Mouse (Mus musculus) neural tube, embryonic 12.5 days (tissue): ENCODE results near the gene Csn1s2b. TPM values are rescaled to one million over a fixed set of nuclear protein-coding genes. Genes with fewer than 3 reads are reported as not detected.
"Not testable (repeated sequence)": the region's sequence is repeated elsewhere in the genome, so short reads cannot be mapped to it uniquely, and the experiment has no call there.

Experiments used
- ATAC-seq: fragments of 200-750 bp; cut with Nextera tagmentation; 2 replicates; pipeline ENCODE4 v1.8.0; 2017; ENCODE audit warnings: low read depth, mild to moderate bottlenecking, moderate TSS enrichment, moderate library complexity; ENCODE audit not compliant: low FRiP score
- H3K27ac ChIP-seq: fragments of 300-500 bp; sonication (generic); 2 replicates; pipeline ENCODE4 v1.5.1; 2016
- H3K27me3 ChIP-seq: fragments of 300-500 bp; sonication (generic); replicated peaks from 2 replicates; pipeline ENCODE4 v1.6.1; 2016; ENCODE audit warnings: mild to moderate bottlenecking
- H3K36me3 ChIP-seq: fragments of 300-500 bp; sonication (generic); 2 replicates; pipeline ENCODE4 v1.6.1; 2016; ENCODE audit warnings: mild to moderate bottlenecking
- H3K4me1 ChIP-seq: fragments of 300-500 bp; sonication (generic); 2 replicates; pipeline ENCODE4 v1.6.1; 2016
- H3K4me2 ChIP-seq: fragments of 300-500 bp; sonication (generic); replicated peaks from 2 replicates; pipeline ENCODE4 v1.6.1; 2016; ENCODE audit warnings: mild to moderate bottlenecking
- H3K4me3 ChIP-seq: fragments of 300-500 bp; sonication (generic); 2 replicates; pipeline ENCODE4 v1.5.1; 2016
- H3K9ac ChIP-seq: fragments of 300-500 bp; sonication (generic); 2 replicates; pipeline ENCODE4 v1.6.1; 2016; ENCODE audit warnings: mild to moderate bottlenecking
- H3K9me3 ChIP-seq: fragments of 300-500 bp; sonication (generic); 2 replicates; pipeline ENCODE4 v1.6.1; 2016; ENCODE audit warnings: mild to moderate bottlenecking
- WGBS: fragments of 180-500 bp; shearing (Covaris S2); methylation state at CpG from one replicate; pipeline ENCODE4 v1.1.7; 2016; 5-methylcytosine and 5-hydroxymethylcytosine counted together
- polyA plus RNA-seq: library from polyadenylated mRNA; unstranded; fragments of >200 nt; fragmentation: Nextera tagmentation; extraction: Ambion mirVana; gene quantifications from 2 replicates; pipeline ENCODE4 v1.2.1, GENCODE M21; 2016

Gene Csn1s2b
- polyA plus RNA-seq: not detected in 2 replicates

DNA sequence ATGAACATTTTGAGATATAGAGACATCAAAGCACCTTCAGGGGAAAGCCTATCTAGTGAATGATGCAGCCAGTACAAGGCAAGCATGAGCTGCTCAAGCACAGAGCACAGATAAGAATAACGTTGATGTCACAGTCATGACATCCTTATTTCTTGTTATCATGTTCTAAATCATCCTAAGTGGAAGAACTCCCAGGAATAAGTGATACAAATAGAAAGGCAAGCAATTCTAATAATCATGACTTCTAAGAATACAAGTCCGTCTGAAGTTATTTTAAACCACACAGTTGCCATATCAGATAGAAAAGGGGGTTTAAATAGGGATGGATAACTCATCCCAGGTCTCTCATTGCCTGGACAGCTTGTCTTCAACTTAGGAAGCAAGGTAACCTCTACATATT, at the start of gene Csn1s2b:
Gene Csn1s2b, plus strand, starts transcription at position 301 of the 400 bp plus-strand sequence.
- Histone ChIP-seq H3K4me2 (no peak within 1 kb of the TSS), H3K27ac (no peak within 1 kb of the TSS), H3K9ac (no peak within 1 kb of the TSS), H3K9me3 (no peaks in the 10 kb centered on the region), H3K4me3 (no peak within 1 kb of the TSS), H3K4me1 (no peaks in the 10 kb centered on the region), H3K36me3 (no peaks in the 10 kb centered on the region), H3K27me3 (no peaks in the 10 kb centered on the region)
- 82% methylated on average over 2 of the region's 2 CpGs for WGBS
- ATAC-seq: no peak

DNA sequence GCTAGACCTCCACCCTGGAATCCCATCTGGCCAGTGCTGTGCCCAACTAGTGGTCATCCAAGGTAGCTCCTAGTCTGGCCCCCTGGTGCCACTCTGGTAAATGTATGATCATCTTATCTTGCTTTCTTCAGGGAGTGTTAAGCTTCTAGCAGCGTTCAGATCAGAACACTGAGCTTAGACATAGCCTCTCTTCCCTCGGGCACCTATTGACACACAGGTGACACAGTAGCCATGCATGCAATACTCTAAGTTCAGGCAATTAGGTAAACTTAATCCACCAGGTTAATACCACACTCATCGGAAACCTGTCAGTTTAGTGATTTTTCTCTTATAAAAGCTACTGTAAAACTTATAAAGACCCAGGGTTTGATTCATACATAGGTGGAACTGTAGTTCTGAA, 43.3 kb upstream of the Csn1s2b start:
- WGBS: 85% methylated on average over 3 of the region's 3 CpGs
- ATAC-seq: no peak
- H3K27me3 ChIP-seq: no peaks in the 10 kb centered on the region

DNA sequence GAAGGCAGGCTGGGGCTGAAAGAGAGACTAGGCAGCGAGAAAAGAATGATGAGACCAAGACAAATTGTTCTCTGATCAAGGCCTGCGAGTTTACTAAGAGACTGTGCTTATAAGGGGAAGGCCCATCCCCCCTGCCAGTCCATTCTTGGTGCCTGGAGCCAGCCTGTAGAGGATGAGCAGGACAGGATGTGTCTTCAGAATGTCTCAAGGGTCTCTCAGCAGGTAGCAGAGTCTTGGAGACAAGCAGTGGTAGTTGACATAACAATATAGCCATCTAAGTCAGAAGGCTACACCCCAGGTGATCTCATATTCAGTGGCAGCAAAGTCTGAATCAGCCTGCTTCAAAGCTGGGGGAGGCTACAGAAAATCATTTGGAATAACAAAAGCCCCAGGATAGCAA, 35.7 kb upstream of the Csn1s2b start:
- 42% methylated on average over 2 of the region's 2 CpGs for WGBS
- H3K9me3 ChIP-seq, H3K27ac ChIP-seq, H3K4me2 ChIP-seq, H3K9ac ChIP-seq, H3K36me3 ChIP-seq, H3K4me1 ChIP-seq, ATAC-seq, H3K4me3 ChIP-seq, H3K27me3 ChIP-seq: not testable (repeated sequence)

More for the DNA sequence above, 43.3 kb upstream of the Csn1s2b start:
- H3K4me2 ChIP-seq: no peak overlapping the region
- no peak overlapping the region for H3K9ac ChIP-seq
- no peaks in the 10 kb centered on the region for H3K36me3 ChIP-seq
- H3K4me3 ChIP-seq: no peak overlapping the region
- no peaks in the 10 kb centered on the region for H3K9me3 ChIP-seq
- H3K4me1 ChIP-seq: no peaks in the 10 kb centered on the region
- H3K27ac ChIP-seq: no peak overlapping the region

DNA sequence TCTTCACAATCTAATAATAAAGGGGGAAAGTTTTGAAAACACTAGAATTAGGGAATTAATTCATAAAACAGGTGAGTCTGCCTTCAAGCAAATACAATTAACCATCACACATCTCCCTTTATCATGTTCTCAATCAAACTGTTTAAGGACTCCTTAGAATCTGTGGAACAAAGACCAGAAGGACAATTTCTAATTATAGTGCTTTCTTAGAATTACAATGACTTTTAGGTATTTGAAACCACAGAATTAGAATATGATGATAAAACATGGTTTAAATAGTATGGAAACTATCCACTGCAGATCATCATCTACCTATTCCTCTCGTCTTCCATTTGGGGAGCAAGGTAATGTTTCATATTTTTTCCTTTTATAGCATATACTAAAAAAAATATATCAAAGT, 33.6 kb upstream of the Csn1s2b start, which contains the start of gene Csn1s2a:
Gene Csn1s2a, plus strand, starts transcription at position 301 of the 400 bp plus-strand sequence.
- H3K27me3 ChIP-seq: no peaks in the 10 kb centered on the region
- no peak within 1 kb of the TSS for H3K4me3 ChIP-seq
- H3K27ac ChIP-seq: no peak within 1 kb of the TSS
- H3K9me3 ChIP-seq: no peaks in the 10 kb centered on the region
- no peaks in the 10 kb centered on the region for H3K36me3 ChIP-seq
- 84% methylated on average over 1 of the region's 1 CpGs for WGBS
- no peak within 1 kb of the TSS for H3K4me2 ChIP-seq
- no peaks in the 10 kb centered on the region for H3K4me1 ChIP-seq
- no peak within 1 kb of the TSS for H3K9ac ChIP-seq
- no peak for ATAC-seq

DNA sequence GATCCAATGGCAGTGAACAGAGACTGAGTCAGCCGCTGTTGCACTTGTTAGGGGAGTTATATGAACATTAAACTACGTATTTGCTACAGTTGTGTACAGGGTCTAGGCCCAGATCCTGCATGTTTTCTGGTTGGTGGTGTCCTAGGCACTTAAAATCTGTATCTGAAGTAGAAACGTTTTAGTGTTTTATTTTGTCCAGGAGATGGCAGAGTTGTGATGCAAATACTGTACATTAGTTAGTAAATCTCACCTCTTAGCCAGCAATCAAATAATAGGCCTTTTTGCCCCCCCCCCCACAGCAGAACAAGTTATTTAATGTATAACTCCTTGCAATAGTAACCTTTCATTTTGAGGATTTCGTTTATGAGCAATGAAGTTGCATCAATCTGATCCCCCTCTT, 25.2 kb upstream of the Csn1s2b start:
- H3K4me3 ChIP-seq: no peak overlapping the region
- H3K4me1 ChIP-seq: no peaks in the 10 kb centered on the region
- H3K4me2 ChIP-seq: no peak overlapping the region
- no peaks in the 10 kb centered on the region for H3K27me3 ChIP-seq
- H3K9me3 ChIP-seq: no peaks in the 10 kb centered on the region
- H3K27ac ChIP-seq: no peak overlapping the region
- no peak for ATAC-seq
- no peak overlapping the region for H3K9ac ChIP-seq
- no peaks in the 10 kb centered on the region for H3K36me3 ChIP-seq
- 67% methylated on average over 4 of the region's 4 CpGs for WGBS

DNA sequence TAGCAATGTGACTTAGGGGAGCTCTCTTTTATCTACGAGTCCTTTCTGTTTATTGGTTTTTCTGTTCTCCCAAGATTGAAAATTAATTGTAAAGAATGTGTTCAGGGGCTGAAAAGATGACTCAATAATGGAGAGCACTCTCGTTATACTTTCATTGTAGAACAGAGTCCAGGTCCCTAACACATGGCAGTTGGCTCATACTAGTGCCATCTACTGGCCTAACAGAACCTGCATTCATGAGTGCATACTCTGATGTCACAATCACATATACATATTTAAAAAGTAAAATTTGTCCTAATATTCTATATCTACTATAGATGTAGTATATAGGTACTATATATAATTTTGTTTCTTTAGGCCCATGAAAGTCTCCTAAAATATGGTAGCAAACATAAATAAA, 1.4 kb downstream of the Csn1s2b start:
- Histone ChIP-seq H3K4me2 (no peak overlapping the region), H3K36me3 (no peaks in the 10 kb centered on the region), H3K9ac (no peak overlapping the region), H3K27ac (no peak overlapping the region), H3K4me1 (no peaks in the 10 kb centered on the region), H3K9me3 (no peaks in the 10 kb centered on the region), H3K27me3 (no peaks in the 10 kb centered on the region), H3K4me3 (no peak overlapping the region)
- WGBS: 73% methylated on average over 2 of the region's 2 CpGs
- no peak for ATAC-seq

DNA sequence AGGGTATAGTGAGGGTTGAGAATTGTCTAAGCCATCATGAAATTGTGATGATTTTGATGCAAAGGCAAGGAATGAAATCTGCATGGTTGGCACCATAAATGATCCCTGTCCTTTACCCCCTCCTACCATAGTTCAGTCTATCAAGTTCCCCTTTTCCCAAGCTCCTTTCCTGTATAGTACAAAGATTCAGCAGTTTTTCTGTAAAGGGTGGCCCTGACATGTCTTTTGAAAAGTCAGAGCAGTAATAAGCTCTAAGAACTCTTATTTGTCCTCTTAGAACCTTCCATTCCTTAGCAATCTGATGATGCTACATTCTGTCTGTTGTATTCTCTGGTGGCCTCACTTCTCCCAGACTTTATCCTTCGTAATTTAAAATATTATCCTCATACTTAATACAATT, 17.5 kb downstream of the Csn1s2b start, which contains the start of gene Prr27:
Gene Prr27, plus strand, starts transcription at position 301 of the 400 bp plus-strand sequence.
- WGBS: 79% methylated on average over 1 of the region's 1 CpGs

DNA sequence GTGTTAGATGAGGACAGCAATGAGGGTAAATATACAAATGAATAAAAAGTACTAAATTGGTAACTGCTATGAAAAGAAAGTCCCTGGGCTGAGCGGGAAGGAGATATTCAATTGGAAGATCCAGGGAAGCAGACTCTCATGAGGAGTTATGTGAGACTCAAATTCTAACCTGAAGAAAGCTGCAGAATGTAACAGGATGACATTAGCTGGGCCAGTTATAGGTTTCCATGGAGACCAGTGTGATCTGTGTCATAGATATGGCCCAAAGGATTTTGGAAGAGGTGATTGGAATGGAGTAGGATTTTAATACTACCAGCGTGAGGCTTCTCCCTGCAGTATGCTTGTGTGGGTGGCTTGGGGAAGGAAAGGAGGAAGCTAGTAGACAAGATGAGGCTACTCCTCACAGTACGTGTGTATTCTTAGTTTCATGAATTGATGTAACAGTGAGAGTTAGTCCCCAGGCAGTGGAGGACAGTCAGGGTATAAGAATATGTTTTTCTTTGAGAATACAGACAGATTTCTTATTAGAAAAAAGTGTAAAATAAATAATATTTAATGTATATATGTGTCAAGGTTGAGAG, 47.3 kb downstream of the Csn1s2b start:
- Histone ChIP-seq H3K27ac (no peak overlapping the region), H3K4me2 (no peak overlapping the region), H3K9ac (no peak overlapping the region), H3K36me3 (no peaks in the 10 kb centered on the region), H3K27me3 (no peaks in the 10 kb centered on the region), H3K4me1 (no peaks in the 10 kb centered on the region), H3K9me3 (no peaks in the 10 kb centered on the region), H3K4me3 (no peak overlapping the region)
- 80% methylated on average over 3 of the region's 3 CpGs for WGBS
- no peak for ATAC-seq

More for the DNA sequence above, 17.5 kb downstream of the Csn1s2b start, which contains the start of gene Prr27:
- Histone ChIP-seq H3K9ac (no peak within 1 kb of the TSS), H3K4me1 (no peaks in the 10 kb centered on the region), H3K9me3 (no peaks in the 10 kb centered on the region), H3K4me3 (no peak within 1 kb of the TSS), H3K27ac (no peak within 1 kb of the TSS), H3K27me3 (no peaks in the 10 kb centered on the region), H3K4me2 (no peak within 1 kb of the TSS), H3K36me3 (no peaks in the 10 kb centered on the region)
- ATAC-seq: no peak

DNA sequence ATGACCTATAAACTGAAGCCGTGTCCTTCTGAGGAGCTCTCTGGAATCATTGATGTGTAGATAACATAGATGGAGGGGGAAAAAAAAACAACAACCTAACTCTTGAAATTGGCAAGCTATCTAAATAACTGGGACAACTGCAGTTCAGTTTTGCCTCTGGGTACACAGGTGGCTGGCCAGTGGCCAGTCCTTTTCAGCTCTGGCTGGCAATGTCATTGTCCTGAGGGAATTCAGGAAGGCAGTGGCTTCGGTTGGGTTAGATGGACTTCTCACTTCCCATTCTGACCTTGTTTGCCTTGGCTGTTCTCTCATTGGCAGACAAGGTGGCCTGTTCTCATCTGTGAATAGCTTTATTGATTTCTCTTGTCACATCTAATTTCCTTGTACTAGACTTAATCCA, 62.2 kb downstream of the Csn1s2b start:
- no peaks in the 10 kb centered on the region for H3K9me3 ChIP-seq
- no peak overlapping the region for H3K9ac ChIP-seq
- H3K4me1 ChIP-seq: no peaks in the 10 kb centered on the region
- H3K36me3 ChIP-seq: no peaks in the 10 kb centered on the region
- H3K4me2 ChIP-seq: no peak overlapping the region
- no peak overlapping the region for H3K27ac ChIP-seq
- WGBS: 71% methylated on average over 2 of the region's 2 CpGs
- ATAC-seq: no peak
- H3K27me3 ChIP-seq: no peaks in the 10 kb centered on the region
- no peak overlapping the region for H3K4me3 ChIP-seq

DNA sequence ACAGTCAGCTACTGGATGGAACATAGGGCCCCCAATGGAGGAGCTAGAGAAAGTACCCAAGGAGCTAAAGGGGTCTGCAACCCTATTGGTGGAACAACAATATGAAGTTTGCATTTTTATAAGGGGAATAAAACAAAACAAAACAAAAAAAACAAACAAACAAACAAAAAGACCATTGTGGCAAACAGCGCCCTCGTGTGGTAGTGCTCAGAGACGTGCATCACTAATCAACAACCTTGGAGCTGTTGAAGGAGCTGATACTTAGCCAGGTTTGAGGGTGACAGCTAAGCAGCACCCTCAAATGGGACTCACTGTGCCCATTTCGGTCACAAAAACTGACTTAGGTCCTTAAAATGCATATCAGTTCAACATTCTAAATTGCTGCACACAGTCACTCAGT, 63.5 kb downstream of the Csn1s2b start:
- no peak overlapping the region for H3K4me2 ChIP-seq
- 40% methylated on average over 4 of the region's 4 CpGs for WGBS
- no peak for ATAC-seq

More for the DNA sequence above, 63.5 kb downstream of the Csn1s2b start:
- H3K36me3 ChIP-seq: no peaks in the 10 kb centered on the region
- H3K27me3 ChIP-seq: no peaks in the 10 kb centered on the region
- H3K4me3 ChIP-seq: no peak overlapping the region
- no peak overlapping the region for H3K27ac ChIP-seq
- H3K9me3 ChIP-seq: no peaks in the 10 kb centered on the region
- no peak overlapping the region for H3K9ac ChIP-seq
- H3K4me1 ChIP-seq: no peaks in the 10 kb centered on the region

Other genes starting within 250 kb of the Csn1s2b start
- not detected in 2 replicates for gene Sult1d1, start 239.1 kb upstream of the Csn1s2b start, polyA plus RNA-seq
- not detected in 2 replicates for gene Sult1e1, start 216.5 kb upstream of the Csn1s2b start, polyA plus RNA-seq
- not detected in 2 replicates for gene Csn1s1, start 141.9 kb upstream of the Csn1s2b start, polyA plus RNA-seq
- gene Csn2, start 108.5 kb upstream of the Csn1s2b start, polyA plus RNA-seq: not detected in 2 replicates
- gene Csn1s2a, start 33.5 kb upstream of the Csn1s2b start, polyA plus RNA-seq: not detected in 2 replicates
- gene Prr27, start 17.6 kb downstream of the Csn1s2b start, polyA plus RNA-seq: not detected in 2 replicates
- not detected in 2 replicates for gene Odam, start 76.9 kb downstream of the Csn1s2b start, polyA plus RNA-seq
- 0.20 and 0.31 TPM in 2 replicates for gene Csn3, start 117.5 kb downstream of the Csn1s2b start, polyA plus RNA-seq
- gene 2310003L06Rik, start 161.4 kb downstream of the Csn1s2b start, polyA plus RNA-seq: not detected in 2 replicates
- gene Gm28434, start 161.4 kb downstream of the Csn1s2b start, polyA plus RNA-seq: not detected in 2 replicates
- not detected in 2 replicates for gene Cabs1, start 171.4 kb downstream of the Csn1s2b start, polyA plus RNA-seq
- not detected in 2 replicates for gene Smr3a, start 194.5 kb downstream of the Csn1s2b start, polyA plus RNA-seq